Mouse (Mus musculus): ENCODE measurements around the gene Snx21.

Snx21 gene

GRCm38 (mm10) chr2:164769258-164770037, 16.2 kb upstream of the Snx21 start, which contains the start of gene Ube2c:
Ube2c (plus strand) TSS chr2:164769898.
- in situ Hi-C loops (cut with MboI, MseI), result loop anchor here in 1 of 2 experiments (25.0 kb wide), 1 partner anchor 682 kb away; no protein-coding TSS in a partner anchor

- in situ Hi-C loops (cut with MboI, MseI), result loop anchor here in 1 of 2 experiments (25.0 kb wide), 1 partner anchor 683 kb away; no protein-coding TSS in a partner anchor
Measured at GRCm38 (mm10) chr2:164770279-164770678, 15.3 kb upstream of the Snx21 start.

- in situ Hi-C loops (cut with MboI, MseI), result loop anchor here in 1 of 2 experiments (25.0 kb wide), 1 partner anchor 684 kb away; no protein-coding TSS in a partner anchor
Measured at GRCm38 (mm10) chr2:164771123-164771522, 14.5 kb upstream of the Snx21 start.

- in situ Hi-C loops (cut with MboI, MseI), result loop anchor here in 1 of 2 experiments (25.0 kb wide), 1 partner anchor 686 kb away; no protein-coding TSS in a partner anchor
Measured at GRCm38 (mm10) chr2:164773229-164773988, 12.2 kb upstream of the Snx21 start.

- in situ Hi-C loops (cut with MboI, MseI), result loop anchor here in 1 of 2 experiments (25.0 kb wide), 1 partner anchor 687 kb away; no protein-coding TSS in a partner anchor
Measured at GRCm38 (mm10) chr2:164773989-164774364, 11.6 kb upstream of the Snx21 start.

- in situ Hi-C loops (cut with MboI, MseI), result no loop called here
Measured at GRCm38 (mm10) chr2:164776130-164776529, 9.5 kb upstream of the Snx21 start.

- in situ Hi-C loops (cut with MboI, MseI), result no loop called here
Measured at GRCm38 (mm10) chr2:164776801-164777200, 8.8 kb upstream of the Snx21 start.

GRCm38 (mm10) chr2:164777246-164778014, 8.2 kb upstream of the Snx21 start:
- in situ Hi-C loops (cut with MboI, MseI), result no loop called here

- in situ Hi-C loops (cut with MboI, MseI), result no loop called here
Measured at GRCm38 (mm10) chr2:164778015-164778287, 7.7 kb upstream of the Snx21 start.

- in situ Hi-C loops (cut with MboI, MseI), result no loop called here
Measured at GRCm38 (mm10) chr2:164778809-164779208, 6.8 kb upstream of the Snx21 start.

- in situ Hi-C loops (cut with MboI, MseI), result no loop called here
Measured at GRCm38 (mm10) chr2:164779481-164780086, 6.0 kb upstream of the Snx21 start, which contains the start of gene Tnnc2. Tnnc2 (minus strand) TSS chr2:164779967.

GRCm38 (mm10) chr2:164781876-164782275, 3.7 kb upstream of the Snx21 start:
- in situ Hi-C loops (cut with MboI, MseI), result no loop called here

GRCm38 (mm10) chr2:164783926-164784581, 1.6 kb upstream of the Snx21 start:
- in situ Hi-C loops (cut with MboI, MseI), result no loop called here

- in situ Hi-C loops (cut with MboI, MseI), result no loop called here
Measured at GRCm38 (mm10) chr2:164784869-164785420, 678 bp upstream of the Snx21 start.

- in situ Hi-C loops (cut with MboI, MseI), result no loop called here
Measured at GRCm38 (mm10) chr2:164786388-164786885, 814 bp downstream of the Snx21 start.

GRCm38 (mm10) chr2:164787032-164787431, 1.4 kb downstream of the Snx21 start:
- in situ Hi-C loops (cut with MboI, MseI), result no loop called here

- in situ Hi-C loops (cut with MboI, MseI), result no loop called here
Measured at GRCm38 (mm10) chr2:164787779-164788178, 2.2 kb downstream of the Snx21 start.

GRCm38 (mm10) chr2:164788411-164788810, 2.8 kb downstream of the Snx21 start:
- in situ Hi-C loops (cut with MboI, MseI), result no loop called here

- in situ Hi-C loops (cut with MboI, MseI), result no loop called here
Measured at GRCm38 (mm10) chr2:164790451-164790850, 4.8 kb downstream of the Snx21 start.

- in situ Hi-C loops (cut with MboI, MseI), result no loop called here
Measured at GRCm38 (mm10) chr2:164791841-164792261, 6.2 kb downstream of the Snx21 start.
